Mouse (Mus musculus) cortical plate, adult 2 months (tissue): ENCODE results near the gene Pdxdc1.

Experiments
- CTCF ChIP-seq: fragments of 200-500 bp; IDR thresholded peaks from 2 replicates; pipeline ENCODE4 v1.5.1; 2011; ENCODE audit warnings: mild to moderate bottlenecking, control low read depth, low read length; ENCODE audit not compliant: insufficient read depth; ENCODE audit errors: extremely low read depth
- POLR2A ChIP-seq: fragments of 200-500 bp; IDR thresholded peaks from 2 replicates; pipeline ENCODE4 v1.6.1; 2011; ENCODE audit warnings: mild to moderate bottlenecking, low read length, control low read depth; ENCODE audit not compliant: insufficient read depth; ENCODE audit errors: extremely low read depth

DNA sequence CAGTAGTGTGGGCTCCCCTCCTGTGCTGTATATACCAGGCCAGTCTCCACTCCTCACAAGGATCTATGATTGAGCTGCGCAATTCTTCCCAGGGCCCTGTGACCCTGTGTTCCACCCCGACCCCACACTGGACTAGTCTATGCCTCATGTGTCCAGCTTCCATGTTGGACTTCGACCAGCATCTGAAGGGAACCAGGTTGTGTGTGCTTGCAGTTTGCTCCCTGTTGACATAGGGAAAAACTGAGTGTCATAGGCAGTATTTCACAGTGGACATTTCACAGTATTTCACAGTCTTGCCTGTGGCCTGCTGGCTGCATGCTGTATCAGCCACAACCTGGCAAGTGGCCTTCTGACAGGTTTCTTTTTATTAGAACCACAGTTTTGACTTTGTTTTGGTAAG, 89.7 kb downstream of the Pdxdc1 start:
- TF ChIP-seq CTCF (no peak), POLR2A (no peak)
